Mouse (Mus musculus) megakaryocyte progenitor cell, adult 5-6 weeks (primary cell): ENCODE measurements around the gene Mef2a. TPM values are rescaled to one million over a fixed set of nuclear protein-coding genes. Genes with fewer than 3 reads are reported as not detected.
A peak's percentile ranks its signal among the peaks of the same experiment; 100 is the strongest.

ENCODE experiments used
- ATAC-seq: replicated peaks from 2 replicates; pipeline ENCODE4 v1.8.0; 2016; ENCODE audit warnings: mild to moderate bottlenecking, moderate TSS enrichment, inconsistent platforms; ENCODE audit not compliant: poor library complexity
- total RNA-seq, 2 experiments: library from RNA; stranded (forward) in 1 of 2; stranded (reverse) in 1 of 2; fragments of 157-497, 149-512 nt in 1 of 2; fragments of 200-1000 nt in 1 of 2; gene quantifications; 2 replicates each; pipeline versions ENCODE4 v1.2.3 to v1.2.4; 2015 to 2017

Mef2a gene
- total RNA-seq (2015) (36.4 and 43.9 TPM in 2 replicates), total RNA-seq (2017) (15.0 and 18.4 TPM in 2 replicates)

- peak; percentile 79 for ATAC-seq
Measured at GRCm38 (mm10) chr7:67372729-67373583, at the start of gene Mef2a. Gene Mef2a (minus strand): TSS chr7:67372858.

- ATAC-seq: peak; percentile 69
Measured at GRCm38 (mm10) chr7:67421476-67422186, 49.0 kb upstream of the Mef2a start.

DNA sequence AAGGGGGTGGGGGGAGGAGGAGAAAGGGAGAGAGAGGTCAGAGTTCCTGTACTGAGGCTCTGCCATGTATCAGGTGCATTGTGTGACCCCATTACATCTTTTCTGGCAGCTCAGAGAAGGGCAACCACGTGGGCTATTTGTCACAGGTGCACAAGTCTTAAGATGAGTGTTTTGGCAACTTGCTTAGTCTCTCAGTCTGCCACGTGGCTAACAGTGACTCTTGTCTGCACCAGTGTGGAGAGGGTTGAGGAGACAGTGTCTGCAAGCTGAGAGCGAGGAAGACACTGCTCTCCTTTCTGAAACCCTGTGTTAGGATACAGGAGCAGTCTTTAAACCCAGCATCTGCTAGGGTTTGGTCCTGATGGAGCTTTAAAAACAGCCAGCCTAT lies 48.4 kb upstream of the Mef2a start:
- ATAC-seq: no peak

- no peak for ATAC-seq
Measured at GRCm38 (mm10) chr7:67419591-67420314, 47.1 kb upstream of the Mef2a start.

- no peak for ATAC-seq
Measured at GRCm38 (mm10) chr7:67418122-67418521, 45.5 kb upstream of the Mef2a start.

DNA sequence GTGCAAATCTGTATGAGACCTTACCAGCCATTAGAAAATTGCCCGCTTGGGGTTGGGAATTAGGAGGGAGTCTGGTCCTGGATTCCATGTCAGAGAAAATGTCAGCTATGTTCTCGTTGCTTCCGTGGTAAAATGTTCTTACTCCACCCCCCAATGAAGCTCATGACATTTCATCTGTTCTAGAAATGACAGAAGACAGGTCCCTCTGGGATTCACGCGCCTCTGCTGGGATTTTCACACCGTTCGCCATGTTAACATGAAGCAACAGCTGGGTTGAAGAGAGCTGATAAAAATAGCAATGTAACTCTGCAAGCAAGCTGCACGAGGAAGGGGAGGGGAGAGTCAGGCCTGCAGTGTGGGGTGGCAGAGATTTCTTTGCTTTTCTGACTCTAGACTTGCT lies 42.1 kb upstream of the Mef2a start:
- ATAC-seq: no peak

GRCm38 (mm10) chr7:67412686-67413085 lies 40.0 kb upstream of the Mef2a start:
- no peak for ATAC-seq

GRCm38 (mm10) chr7:67407019-67407418 lies 34.4 kb upstream of the Mef2a start:
- peak; percentile 31 for ATAC-seq

GRCm38 (mm10) chr7:67404176-67404575 lies 31.5 kb upstream of the Mef2a start:
- ATAC-seq: no peak

DNA sequence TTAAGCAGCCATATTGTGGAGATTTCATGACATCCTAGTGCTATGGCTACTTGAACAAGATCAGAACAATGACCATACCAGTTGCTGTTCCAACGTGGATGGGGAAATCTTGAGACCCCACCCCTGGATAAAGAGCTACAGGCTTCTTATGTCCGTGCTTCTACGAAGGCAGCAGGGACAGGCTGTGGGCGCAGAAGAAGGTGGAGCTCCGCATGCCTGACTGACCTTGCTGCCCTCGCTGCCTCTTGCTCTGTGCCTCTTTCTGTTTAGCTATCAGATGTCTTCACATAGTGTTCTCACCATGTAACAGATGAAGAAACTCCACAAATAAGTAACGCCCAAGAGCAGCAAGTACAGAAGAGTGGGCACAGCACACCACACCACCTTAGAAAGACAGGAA lies 29.7 kb upstream of the Mef2a start:
- ATAC-seq: no peak

DNA sequence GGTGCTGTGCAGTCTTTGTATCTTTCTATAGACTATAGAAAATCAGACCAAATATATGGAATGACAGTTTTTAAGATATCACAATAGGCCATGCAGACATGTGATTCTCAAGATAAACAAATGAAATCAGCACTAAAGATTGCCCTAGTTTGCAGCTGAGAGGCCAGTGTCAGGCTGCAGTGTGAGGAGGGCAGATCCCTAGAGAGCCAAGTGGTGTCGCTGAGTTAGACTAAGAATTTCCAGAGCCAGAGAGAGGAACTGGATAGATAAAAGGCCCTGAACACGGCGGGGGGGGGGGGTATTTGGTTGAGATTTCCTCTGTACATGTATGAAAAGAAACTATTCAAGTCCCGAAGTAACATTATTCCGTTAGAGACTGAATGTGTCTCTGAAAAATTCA lies 28.7 kb upstream of the Mef2a start:
- ATAC-seq: no peak

- no peak for ATAC-seq
Measured at GRCm38 (mm10) chr7:67390760-67391159, 18.1 kb upstream of the Mef2a start.

- no peak for ATAC-seq
Measured at GRCm38 (mm10) chr7:67390095-67390494, 17.4 kb upstream of the Mef2a start.

- ATAC-seq: no peak
Measured at GRCm38 (mm10) chr7:67384942-67385872, 12.5 kb upstream of the Mef2a start.

GRCm38 (mm10) chr7:67380174-67381129 lies 7.8 kb upstream of the Mef2a start:
- peak; percentile 66 for ATAC-seq

DNA sequence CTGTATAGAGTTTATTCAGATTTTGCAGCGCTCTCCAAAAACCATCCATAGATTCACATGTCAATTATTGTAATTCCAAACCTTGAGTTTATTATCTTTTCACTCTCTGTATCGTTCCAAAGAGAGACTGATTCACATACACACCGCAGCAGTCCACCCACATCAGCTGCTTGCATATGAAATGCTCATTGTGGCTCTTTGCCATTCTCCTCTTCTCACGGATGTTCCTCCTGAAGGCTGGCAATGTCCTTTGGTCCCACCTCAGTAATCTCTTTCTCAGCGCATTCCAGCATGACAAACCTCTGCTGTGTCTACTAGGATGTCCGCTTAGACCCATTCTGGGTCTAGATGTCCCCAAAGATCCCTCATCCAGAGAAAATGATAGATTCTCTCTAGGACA lies 4.1 kb upstream of the Mef2a start:
- ATAC-seq: no peak

- ATAC-seq: peak; percentile 56
Measured at GRCm38 (mm10) chr7:67373975-67374374, 1.3 kb upstream of the Mef2a start.

- ATAC-seq: no peak
Measured at GRCm38 (mm10) chr7:67373584-67373960, 914 bp upstream of the Mef2a start.
